In the genomic region with DNA sequence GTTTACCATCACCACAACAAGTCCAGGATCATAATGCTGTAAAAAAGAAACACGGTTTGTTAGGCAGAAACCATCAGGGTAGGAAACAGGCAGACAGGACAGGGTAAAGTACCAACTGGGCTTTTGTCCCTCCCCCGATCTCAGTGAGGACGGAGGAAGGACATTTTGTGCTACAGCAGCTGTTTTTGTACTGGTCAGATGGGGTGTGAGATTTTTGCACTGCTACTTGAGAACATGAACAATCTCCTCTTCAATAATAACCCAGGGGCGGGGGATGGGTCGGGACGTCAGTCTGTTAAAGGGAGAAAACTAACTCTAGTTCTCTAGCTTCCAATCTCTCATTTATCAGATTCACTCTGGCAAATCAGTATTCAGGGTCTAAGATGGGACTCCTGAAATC, we compare ENCODE assay signal across 12 mouse cellular contexts. TPM values are rescaled to one million over a fixed set of nuclear protein-coding genes. Genes with fewer than 3 reads are reported as not detected.
A peak's percentile ranks its signal among the peaks of the same experiment; 100 is the strongest.
DNase-seq lines count a peak whose midpoint lies in the region; ATAC-seq lines count a peak whose summit lies in the region.
"Had no signal": no experiment of that assay in that cellular context is flagged by ENCODE, and none has a peak within 500 bp of the region (broad histone marks: within the 10 kb centered on the region; RNA-seq: fewer than 3 reads in every experiment).

No protein-coding gene starts in this region.

- no peaks in the 10 kb centered on the region for H3K36me3 ChIP-seq in embryonic facial prominence, embryonic 11.5 days (replicated peaks; ENCODE audit: control insufficient read depth, insufficient read depth, low read depth, low read length)
- peaks cover 57% of the 10 kb centered on the region for H3K36me3 ChIP-seq in embryonic facial prominence, embryonic 10.5 days (replicated peaks)
- H3K36me3 ChIP-seq in midbrain, embryonic 13.5 days = peaks cover 25% of the 10 kb centered on the region
- H3K36me3 ChIP-seq in hindbrain, embryonic 11.5 days (ENCODE audit: control insufficient read depth, insufficient read depth, low read length) = no peaks in the 10 kb centered on the region

- no peaks in the 10 kb centered on the region for H3K27me3 ChIP-seq in embryonic facial prominence, embryonic 11.5 days (ENCODE audit: control insufficient read depth, insufficient read depth, low read length)
- no peaks in the 10 kb centered on the region for H3K27me3 ChIP-seq in embryonic facial prominence, embryonic 10.5 days (replicated peaks; ENCODE audit: low read depth, poor library complexity, severe bottlenecking)
- no peaks in the 10 kb centered on the region for H3K27me3 ChIP-seq in midbrain, embryonic 13.5 days
- H3K27me3 ChIP-seq in hindbrain, embryonic 11.5 days (ENCODE audit: control insufficient read depth, insufficient read depth, low read length) = no peaks in the 10 kb centered on the region

- no peak overlapping the region for H3K4me3 ChIP-seq in embryonic facial prominence, embryonic 11.5 days (ENCODE audit: low read depth, low read length)
- no peak overlapping the region for H3K4me3 ChIP-seq in embryonic facial prominence, embryonic 10.5 days
- no peak overlapping the region for H3K4me3 ChIP-seq in midbrain, embryonic 13.5 days (replicated peaks)
- H3K4me3 ChIP-seq in hindbrain, embryonic 11.5 days (ENCODE audit: low read depth, low read length) = no peak overlapping the region
- H3K4me3 ChIP-seq: erythroblast, embryonic 14.5 days had no signal

- no peak for ATAC-seq in embryonic facial prominence, embryonic 11.5 days (replicated peaks; ENCODE audit: insufficient number of reproducible peaks, low FRiP score, low TSS enrichment, low read depth)
- ATAC-seq in midbrain, embryonic 13.5 days = no peak
- ATAC-seq in hindbrain, embryonic 11.5 days (ENCODE audit: low FRiP score) = no peak
- ATAC-seq: activated CD4-positive, CD25-positive, alpha-beta regulatory T cell, adult 4 months; hindbrain, embryonic 16.5 days had no signal

- DNase-seq in embryonic facial prominence, embryonic 11.5 days (ENCODE audit: low spot score) = peak; percentile 17
- DNase-seq in embryonic facial prominence, embryonic 10.5 days (ENCODE audit: low spot score) = no peak
- DNase-seq in kidney, postnatal 10 days = peak; percentile 10
- DNase-seq in kidney, adult 18-20 months = no peak
- peak; percentile 4 for DNase-seq in forelimb bud, embryonic 11.5 days (ENCODE audit: low read depth, low spot score)
- peak; percentile 44 for DNase-seq in lung, postnatal 25 days (ENCODE audit: low spot score)
- no peak for DNase-seq in hindbrain, embryonic 11.5 days (ENCODE audit: low spot score)
- DNase-seq: right cerebral cortex, postnatal 14 days had no signal

- no peak overlapping the region for H3K27ac ChIP-seq in embryonic facial prominence, embryonic 11.5 days (replicated peaks; ENCODE audit: low read depth, low read length)
- H3K27ac ChIP-seq in embryonic facial prominence, embryonic 10.5 days (replicated peaks) = no peak overlapping the region
- no peak overlapping the region for H3K27ac ChIP-seq in midbrain, embryonic 13.5 days
- H3K27ac ChIP-seq in hindbrain, embryonic 11.5 days (ENCODE audit: low read depth, low read length) = no peak overlapping the region

- no peaks in the 10 kb centered on the region for H3K9me3 ChIP-seq in embryonic facial prominence, embryonic 11.5 days (replicated peaks; ENCODE audit: control insufficient read depth, low read length)
- no peaks in the 10 kb centered on the region for H3K9me3 ChIP-seq in embryonic facial prominence, embryonic 10.5 days
- no peaks in the 10 kb centered on the region for H3K9me3 ChIP-seq in midbrain, embryonic 13.5 days
- H3K9me3 ChIP-seq in hindbrain, embryonic 11.5 days (ENCODE audit: control insufficient read depth, low read length) = no peaks in the 10 kb centered on the region

- H3K4me1 ChIP-seq in embryonic facial prominence, embryonic 11.5 days (ENCODE audit: control insufficient read depth, insufficient read depth, low read length) = no peaks in the 10 kb centered on the region
- peaks cover 7% of the 10 kb centered on the region for H3K4me1 ChIP-seq in embryonic facial prominence, embryonic 10.5 days
- H3K4me1 ChIP-seq in midbrain, embryonic 13.5 days (replicated peaks) = no peaks in the 10 kb centered on the region
- H3K4me1 ChIP-seq in hindbrain, embryonic 11.5 days (replicated peaks; ENCODE audit: control insufficient read depth, insufficient read depth, low read length) = no peaks in the 10 kb centered on the region

- WGBS in embryonic facial prominence, embryonic 11.5 days = 63% methylated on average over 6 of the region's 6 CpGs
- WGBS in embryonic facial prominence, embryonic 10.5 days = 74% methylated on average over 6 of the region's 6 CpGs
- WGBS in midbrain, embryonic 13.5 days = 71% methylated on average over 6 of the region's 6 CpGs
- 72% methylated on average over 6 of the region's 6 CpGs for WGBS in hindbrain, embryonic 11.5 days

- H3K9ac ChIP-seq in embryonic facial prominence, embryonic 11.5 days (replicated peaks; ENCODE audit: low read length) = no peak overlapping the region
- no peak overlapping the region for H3K9ac ChIP-seq in midbrain, embryonic 13.5 days (replicated peaks)
- H3K9ac ChIP-seq in hindbrain, embryonic 11.5 days (ENCODE audit: low read depth, low read length) = no peak overlapping the region

- no peak overlapping the region for H3K4me2 ChIP-seq in embryonic facial prominence, embryonic 11.5 days (ENCODE audit: low read depth, low read length)
- no peak overlapping the region for H3K4me2 ChIP-seq in midbrain, embryonic 13.5 days (replicated peaks)
- H3K4me2 ChIP-seq in hindbrain, embryonic 11.5 days (replicated peaks; ENCODE audit: low read depth, low read length) = no peak overlapping the region

RNA-seq across cellular contexts. Expression of a gene that starts 40.3 kb away (rescaled TPM):
- 4.4 and 4.5 TPM in 2 replicates for polyA plus RNA-seq in embryonic facial prominence, embryonic 11.5 days (2014; fragmentation: Nextera tagmentation; extraction: Ambion mirVana)
- 3.9 and 6.5 TPM in 2 replicates for polyA plus RNA-seq in embryonic facial prominence, embryonic 10.5 days (2016; fragmentation: Nextera tagmentation; extraction: Ambion mirVana)
- polyA plus RNA-seq in midbrain, embryonic 13.5 days (2015; fragmentation: Nextera tagmentation; extraction: Ambion mirVana) = 4.9 and 6.0 TPM in 2 replicates
- polyA plus RNA-seq in hindbrain, embryonic 11.5 days (2014; fragmentation: Nextera tagmentation; extraction: Ambion mirVana) = 3.9 and 5.5 TPM in 2 replicates

RNA-seq across cellular contexts. Expression of a gene that starts 46.0 kb away (rescaled TPM):
- polyA plus RNA-seq in embryonic facial prominence, embryonic 11.5 days (2014; fragmentation: Nextera tagmentation; extraction: Ambion mirVana) = 43.2 and 43.4 TPM in 2 replicates
- polyA plus RNA-seq in embryonic facial prominence, embryonic 10.5 days (2016; fragmentation: Nextera tagmentation; extraction: Ambion mirVana) = 74.6 and 76.7 TPM in 2 replicates
- 84.5 and 87.6 TPM in 2 replicates for polyA plus RNA-seq in midbrain, embryonic 13.5 days (2015; fragmentation: Nextera tagmentation; extraction: Ambion mirVana)
- 48.8 and 68.1 TPM in 2 replicates for polyA plus RNA-seq in hindbrain, embryonic 11.5 days (2014; fragmentation: Nextera tagmentation; extraction: Ambion mirVana)

Comparison
In these comparisons a context has a peak if more than half of its experiments do, and no peak if none do; other contexts are left out.
1. DNase-seq: peak in embryonic facial prominence, embryonic 11.5 days (single experiment), kidney, postnatal 10 days (single experiment), forelimb bud, embryonic 11.5 days (single experiment) and lung, postnatal 25 days (single experiment); none in embryonic facial prominence, embryonic 10.5 days (single experiment), kidney, adult 18-20 months (single experiment) and hindbrain, embryonic 11.5 days (single experiment).